Mouse (Mus musculus): Measurements from ENCODE around the gene Arsg.

- TF ChIP-seq CTCF (IDR thresholded peaks at IDR 0.05; ENCODE audit: low read depth) (no peak), EP300 (optimal IDR thresholded peaks at IDR 0.05) (no peak)
These were observed 72.1 kb downstream of the Arsg start for GRCm38 (mm10) chr11:109545265-109545664.
